Mouse (Mus musculus) ovary, postnatal 36 days (tissue): ENCODE measurements at regions not wholly inside any gene's neighbourhood (a gene's known extent, or its start where the extent isn't known, plus 50 kb on each side); places are given as distances from the start of the nearest gene placed in this dataset.
A peak's percentile ranks its signal among the peaks of the same experiment; 100 is the strongest.

Experiments used
- DNase-seq: peaks from one replicate; pipeline ENCODE4 v3.0.0; 2022; ENCODE audit warnings: low spot score, mixed read lengths

DNA sequence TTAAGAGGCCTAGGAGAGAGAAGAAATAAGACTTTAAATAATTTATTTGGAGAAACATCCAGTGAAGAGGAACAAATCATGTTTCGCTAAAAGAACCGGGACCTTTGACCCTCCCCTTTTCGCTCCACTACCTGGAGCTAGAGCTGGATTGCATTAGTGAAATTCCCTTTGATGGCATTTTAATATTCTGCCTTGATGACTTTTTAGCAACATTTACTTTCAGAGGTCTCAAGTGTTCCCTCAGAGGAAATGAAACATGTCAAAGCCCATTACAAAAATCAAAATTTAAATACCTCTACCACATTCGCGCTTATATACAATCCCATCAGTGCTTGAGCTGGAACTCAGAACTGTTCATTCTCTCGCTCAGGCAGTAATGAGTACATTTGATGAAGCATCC lies 297.0 kb upstream of the Gm10295 start:
- DNase-seq = no peak

DNA sequence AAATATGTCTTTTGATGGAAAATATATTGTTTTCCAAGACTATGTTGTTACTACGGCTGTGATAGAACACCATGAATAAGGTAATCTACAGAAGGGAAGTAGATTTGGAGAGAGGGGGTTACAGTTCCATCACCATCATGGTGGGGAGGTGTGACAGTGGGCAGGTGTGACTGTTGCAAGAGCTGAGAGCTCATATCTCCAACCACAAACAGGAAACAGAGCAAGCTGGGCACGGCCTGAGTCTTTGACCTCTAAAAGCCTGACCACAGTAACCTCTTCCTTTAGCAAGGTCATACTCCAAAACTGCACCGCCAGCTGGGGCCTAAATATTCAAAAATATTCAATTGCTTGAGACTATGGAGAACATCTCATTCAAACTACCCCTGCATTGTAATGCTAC lies 295.7 kb upstream of the Gm10295 start:
- no peak for DNase-seq

DNA sequence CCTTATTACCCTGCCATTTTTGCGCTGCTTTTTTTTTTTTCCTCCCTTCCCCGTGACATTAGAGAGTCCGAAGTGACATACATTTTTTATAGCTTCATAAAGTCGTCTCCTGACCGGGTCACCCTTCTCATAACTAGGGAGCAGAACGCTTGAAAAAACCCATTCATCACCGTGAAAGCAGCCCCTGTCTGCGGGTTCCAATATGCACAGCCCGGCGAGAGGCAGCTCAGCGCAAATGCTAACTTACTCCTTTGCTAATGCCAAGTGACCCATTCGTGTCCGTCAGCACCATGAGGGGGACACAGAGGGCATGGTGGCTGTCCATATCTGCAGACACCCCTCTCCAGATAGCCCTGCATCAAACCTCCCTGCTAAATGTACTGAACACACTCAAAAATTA lies 271.8 kb upstream of the Gm10295 start:
- DNase-seq = no peak

DNA sequence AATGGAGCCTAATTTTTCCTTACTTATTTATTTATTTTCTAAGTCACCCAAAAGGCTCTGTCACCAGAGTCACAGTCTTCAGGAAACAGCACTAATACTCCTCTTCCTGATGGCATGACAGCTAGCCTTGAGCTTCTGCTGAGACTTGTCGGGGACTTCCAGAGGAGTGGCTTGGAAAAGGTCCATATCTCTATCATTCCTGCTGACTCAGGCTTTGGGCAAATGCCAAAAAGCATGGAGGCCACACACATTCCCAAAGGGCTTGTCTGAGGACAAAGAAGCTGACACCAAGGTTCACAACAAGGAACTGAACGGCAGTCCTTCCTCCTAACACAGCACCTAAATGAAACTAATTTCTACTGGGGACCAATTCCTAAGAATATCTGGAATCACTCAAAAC lies 251.9 kb upstream of the Gm10295 start:
- DNase-seq = peak; percentile 45

GRCm38 (mm10) chr7:71596780-71597179 lies 245.5 kb upstream of the Gm10295 start:
- no peak for DNase-seq

- no peak for DNase-seq
Observed at GRCm38 (mm10) chr7:71587626-71588025, 236.3 kb upstream of the Gm10295 start.

- no peak for DNase-seq
Observed at GRCm38 (mm10) chr7:71583443-71584055, 232.3 kb upstream of the Gm10295 start.

DNA sequence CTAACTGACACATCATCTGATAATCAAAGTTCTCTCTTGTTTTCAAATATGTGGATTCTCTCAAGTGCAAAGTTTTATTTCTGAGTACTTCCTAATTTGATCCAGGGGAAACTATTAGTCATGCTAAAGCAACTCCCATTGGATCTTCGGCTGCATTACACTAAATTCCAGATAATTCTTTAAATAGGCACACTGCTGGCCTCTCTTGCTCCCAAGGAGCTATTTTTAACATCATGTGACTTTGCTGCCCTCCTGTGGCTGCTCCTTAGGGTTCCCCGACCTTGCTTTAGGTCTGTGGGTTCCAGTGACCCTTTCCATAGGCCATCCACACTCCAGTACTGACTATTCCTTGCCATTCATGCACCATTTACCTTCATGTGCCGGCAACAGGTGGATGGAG lies 230.5 kb upstream of the Gm10295 start:
- peak; percentile 58 for DNase-seq

GRCm38 (mm10) chr7:71560296-71560936 lies 209.1 kb upstream of the Gm10295 start:
- DNase-seq = no peak

- DNase-seq = no peak
Observed at GRCm38 (mm10) chr7:71556473-71556872, 205.2 kb upstream of the Gm10295 start.

- no peak for DNase-seq
Observed at GRCm38 (mm10) chr7:71555476-71555875, 204.2 kb upstream of the Gm10295 start.

GRCm38 (mm10) chr7:71546606-71547213 lies 195.4 kb upstream of the Gm10295 start:
- DNase-seq = no peak

GRCm38 (mm10) chr7:71541467-71541866 lies 190.2 kb upstream of the Gm10295 start:
- DNase-seq = no peak

DNA sequence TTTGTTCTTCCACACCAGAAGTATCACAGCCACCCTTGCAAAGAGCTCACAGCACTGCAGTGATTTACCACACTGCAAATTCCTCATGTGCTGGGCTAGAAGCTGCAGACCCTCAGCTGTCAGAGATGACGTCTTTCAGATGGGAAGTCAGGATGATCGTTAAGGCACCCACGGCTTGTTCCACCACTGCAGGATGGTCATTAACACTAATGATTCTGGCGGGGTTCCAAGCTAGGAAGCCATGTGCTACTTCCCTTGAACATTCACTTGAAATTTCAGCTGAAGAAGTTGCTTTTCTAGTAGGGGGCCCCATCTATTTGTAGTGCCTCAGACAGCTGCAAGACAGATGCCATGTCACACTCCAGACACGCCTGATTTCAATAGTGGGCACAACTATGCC lies 181.8 kb upstream of the Gm10295 start:
- DNase-seq = no peak

DNA sequence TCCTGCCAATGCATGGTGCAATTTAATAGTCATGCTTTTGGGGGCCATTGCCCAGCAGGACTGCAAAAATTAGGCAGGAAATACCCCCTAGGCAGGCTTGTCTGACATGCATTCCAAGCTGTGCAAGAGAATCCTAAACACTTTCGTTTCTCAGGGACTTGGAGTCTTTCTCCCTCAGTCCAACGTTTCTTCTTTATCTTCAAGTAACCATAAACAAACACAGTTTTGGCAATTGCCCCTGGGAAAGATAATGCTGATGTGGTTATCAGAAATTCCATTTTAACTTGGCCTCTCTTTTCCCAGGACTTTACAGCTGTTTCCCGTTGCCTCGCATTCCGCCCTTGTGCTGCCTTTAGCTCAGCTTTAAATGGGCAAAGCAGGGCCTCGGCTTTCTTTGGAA lies 180.2 kb upstream of the Gm10295 start:
- peak; percentile 18 for DNase-seq

- DNase-seq = no peak
Observed at GRCm38 (mm10) chr7:71530922-71531321, 179.6 kb upstream of the Gm10295 start.

DNA sequence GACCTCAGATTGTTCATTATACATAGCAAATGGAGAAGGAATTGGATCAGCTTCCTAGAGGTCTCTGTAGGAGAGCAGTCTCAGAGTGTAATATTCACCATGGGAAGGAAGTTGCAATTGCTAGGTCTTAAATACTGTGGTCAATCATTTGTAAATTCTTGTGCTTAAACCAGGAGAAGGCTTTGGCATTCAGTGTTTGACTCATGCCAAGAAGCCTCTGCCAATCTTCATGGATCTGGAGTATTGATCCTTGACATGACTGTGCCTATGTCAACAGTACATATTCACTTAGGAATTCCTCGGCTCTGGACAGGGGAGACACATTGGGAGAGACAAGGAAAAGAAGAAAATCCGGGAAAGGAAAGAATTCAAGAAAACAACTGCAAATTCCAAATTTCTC lies 174.9 kb upstream of the Gm10295 start:
- no peak for DNase-seq

DNA sequence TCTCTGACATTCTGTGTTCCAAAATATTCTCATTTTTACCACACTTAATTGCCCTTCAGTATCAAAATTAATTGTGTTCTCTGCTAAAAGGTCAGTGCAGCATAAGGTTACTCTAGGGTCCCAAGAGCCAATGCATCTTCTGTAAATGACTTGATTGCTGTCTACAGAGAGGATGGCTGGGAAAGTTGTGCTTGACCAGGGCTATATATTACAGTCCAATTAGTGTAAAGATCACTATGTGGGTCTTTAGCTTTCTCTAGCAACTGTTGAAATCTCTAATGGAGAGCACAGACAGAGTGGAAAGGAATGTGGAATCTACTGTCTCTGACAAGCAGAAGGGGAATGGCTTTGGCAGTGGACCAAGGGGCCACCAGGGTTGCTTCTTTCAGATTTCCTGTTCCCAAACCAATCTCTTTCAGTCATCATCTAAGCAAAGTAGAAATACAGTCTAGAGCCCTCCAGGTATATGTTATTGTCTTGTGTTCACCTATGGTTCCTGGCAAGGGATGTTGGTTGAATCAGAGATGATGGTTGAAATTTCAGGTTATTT lies 173.4 kb upstream of the Gm10295 start:
- no peak for DNase-seq

DNA sequence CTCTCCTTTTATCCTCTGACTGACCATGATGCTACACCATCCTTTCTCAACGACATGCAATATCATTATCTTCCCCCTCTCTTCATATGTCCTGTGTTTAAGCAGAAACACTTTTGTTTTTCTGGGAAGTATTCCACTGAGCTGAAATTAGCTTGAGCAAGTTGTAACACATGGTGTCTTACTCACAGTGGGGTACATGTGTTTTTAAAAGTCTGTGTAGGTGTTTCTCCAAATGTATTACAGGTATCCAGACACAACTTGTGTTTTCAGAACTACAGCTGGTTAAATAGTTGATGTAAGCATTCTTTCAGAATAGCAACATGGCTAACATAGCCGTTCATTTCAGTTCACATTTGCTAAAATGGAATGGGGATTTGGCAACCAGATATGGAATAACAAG lies 172.8 kb upstream of the Gm10295 start:
- no peak for DNase-seq

DNA sequence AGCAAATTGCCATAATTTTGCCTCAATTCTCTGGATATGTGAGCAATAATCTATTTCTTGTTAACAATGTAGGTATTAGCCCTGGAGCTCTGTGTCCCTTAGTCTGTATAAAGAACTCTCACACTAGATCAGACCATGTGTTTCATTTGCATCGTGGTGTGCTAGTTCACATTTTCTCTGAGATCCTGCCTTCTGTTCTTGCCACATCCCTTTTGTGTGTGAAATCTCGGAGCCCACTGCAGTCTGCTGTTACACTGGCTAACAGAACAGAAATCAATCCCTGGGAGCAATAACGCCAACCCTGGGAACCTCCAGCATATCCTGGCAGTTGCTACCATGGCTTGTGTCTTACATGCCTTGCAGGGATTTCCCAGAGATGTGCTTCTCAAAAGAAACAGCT lies 156.1 kb upstream of the Gm10295 start:
- no peak for DNase-seq

DNA sequence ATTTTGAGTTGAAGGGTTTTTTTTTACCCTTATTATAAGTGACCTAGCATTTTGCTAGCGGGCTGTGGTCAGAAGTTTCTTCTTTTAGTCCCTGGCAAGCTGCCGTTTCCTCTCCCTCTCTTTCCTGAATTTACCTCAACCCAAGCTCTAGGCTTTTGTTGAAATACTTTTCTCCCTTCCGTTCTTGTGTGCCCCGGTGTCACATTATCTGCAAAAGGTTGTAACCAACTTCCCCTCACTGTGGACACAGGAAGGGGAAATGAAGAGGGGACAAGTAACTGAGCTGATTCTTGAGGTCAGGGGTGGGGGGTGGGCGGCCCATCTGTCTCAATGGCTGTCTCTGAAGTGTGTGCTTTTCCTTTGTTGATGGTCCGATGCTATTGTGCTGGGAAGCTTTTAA lies 149.4 kb upstream of the Gm10295 start:
- no peak for DNase-seq

DNA sequence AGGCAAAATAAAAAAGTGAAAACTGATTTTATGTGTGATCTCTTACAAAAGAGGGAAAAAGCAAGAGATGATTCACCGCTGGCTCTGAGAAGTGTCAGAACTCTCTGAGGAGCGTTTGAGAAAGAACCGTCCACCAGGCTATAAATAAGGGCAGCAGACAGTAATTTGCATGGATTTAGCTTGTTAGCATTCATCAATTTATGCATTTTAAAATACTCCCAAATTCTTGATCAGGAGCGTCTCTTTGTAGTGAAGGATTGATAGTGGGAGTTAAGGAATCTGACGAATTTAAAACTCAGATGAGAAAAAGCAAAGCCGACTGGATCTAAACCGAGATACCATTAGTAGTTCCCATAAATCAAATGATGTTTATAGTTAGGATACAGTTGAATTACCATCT lies 146.8 kb upstream of the Gm10295 start:
- no peak for DNase-seq

DNA sequence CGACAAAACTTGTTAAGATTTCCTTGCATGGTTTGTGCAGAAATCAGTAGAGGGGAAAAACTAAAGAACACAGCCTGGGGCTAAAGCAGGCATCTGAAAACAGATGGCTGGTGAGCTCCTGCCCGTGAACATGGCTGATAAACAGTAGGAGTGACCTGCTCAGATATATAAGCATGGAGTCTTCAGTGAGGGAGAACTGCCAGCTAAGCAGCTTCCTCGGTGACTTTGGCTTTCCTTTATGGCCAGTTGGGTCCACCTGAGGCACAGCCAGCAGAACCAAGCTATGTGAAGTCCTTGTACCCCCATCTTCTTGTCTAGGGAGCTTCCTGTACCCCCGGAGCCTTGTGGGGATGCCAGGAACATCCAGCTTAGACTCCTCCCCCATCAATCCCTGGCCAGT lies 139.8 kb upstream of the Gm10295 start:
- no peak for DNase-seq
